Mouse (Mus musculus): ENCODE data around the gene Orc1.

The Orc1 gene

DNA sequence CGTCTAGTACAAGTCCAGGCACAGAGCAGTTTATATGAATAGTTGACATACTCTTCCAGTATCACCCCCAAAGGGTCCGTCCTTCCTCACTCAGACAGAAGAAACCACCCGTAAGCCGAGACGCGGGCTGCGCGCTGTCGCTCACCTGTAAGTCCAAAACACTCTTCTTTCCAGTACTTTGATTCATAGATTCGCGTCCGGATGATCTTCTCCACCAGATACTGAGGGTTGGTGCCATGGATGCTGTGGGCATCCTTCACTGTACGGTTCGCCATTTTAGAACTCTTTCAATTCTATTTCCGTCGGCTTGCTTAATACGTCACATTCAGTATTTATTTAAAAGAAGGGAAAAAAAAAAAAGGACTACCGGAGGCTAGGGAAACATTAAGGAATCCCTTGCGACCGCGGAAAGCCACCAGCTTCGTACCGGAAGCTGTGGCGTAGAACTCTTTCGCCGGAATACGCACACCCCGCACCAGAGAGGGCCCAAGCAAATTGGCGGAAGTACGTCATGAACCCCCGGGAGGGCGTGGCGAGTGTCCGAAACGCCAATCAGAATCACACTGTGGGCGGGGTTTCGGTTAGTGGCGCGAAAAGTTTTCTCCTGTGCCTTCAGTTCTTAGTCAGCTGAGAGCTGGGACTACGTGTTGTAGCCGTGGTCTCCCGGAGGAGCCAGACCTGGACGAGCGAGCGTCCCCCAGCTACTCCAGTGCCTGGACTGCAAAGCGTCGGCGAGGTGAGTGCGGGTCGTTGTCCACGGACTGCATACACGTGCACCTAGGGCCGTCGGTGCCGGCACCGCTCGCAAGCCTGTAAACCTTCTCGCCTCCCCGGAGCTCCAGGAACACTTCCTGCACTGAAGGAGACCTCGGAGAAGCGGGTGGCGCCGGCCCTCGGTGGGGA is at the start of gene Orc1, which contains the start of gene Prpf38a:
TSS of gene Orc1 (plus strand) at position 584 of the 903 bp plus-strand sequence.
TSS of gene Prpf38a (minus strand) at position 497 of the 903 bp plus-strand sequence.
- DNase-seq = peak; percentile 98

- DNase-seq = no peak
These were observed 39.5 kb upstream of the Orc1 start for GRCm38 (mm10) chr4:108539701-108540100.

- no peak for DNase-seq
These were observed 14.2 kb upstream of the Orc1 start for GRCm38 (mm10) chr4:108565026-108565425.

- no peak for DNase-seq
These were observed 6.6 kb upstream of the Orc1 start for GRCm38 (mm10) chr4:108572644-108573043.

- DNase-seq = no peak
These were observed 654 bp downstream of the Orc1 start for GRCm38 (mm10) chr4:108579743-108580411.

DNA sequence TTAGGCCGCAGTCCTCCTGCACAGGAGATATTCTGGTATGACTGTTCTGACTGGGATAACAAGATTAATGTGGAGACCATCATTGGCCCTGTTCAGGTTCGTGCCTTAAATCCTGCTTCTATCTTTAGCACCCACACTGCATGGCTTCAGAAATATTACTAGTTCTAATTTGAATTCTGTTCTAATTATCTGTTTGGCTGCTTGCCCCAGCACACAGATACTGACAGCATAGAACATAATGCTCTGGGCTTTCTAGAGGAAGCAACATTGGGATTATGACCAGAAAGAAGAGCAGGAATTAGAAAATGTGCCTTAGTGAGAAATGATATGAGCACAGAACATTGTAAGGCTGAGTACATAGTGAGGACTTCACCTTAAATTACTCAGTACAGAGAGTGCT is 14.2 kb downstream of the Orc1 start:
- no peak for DNase-seq

DNA sequence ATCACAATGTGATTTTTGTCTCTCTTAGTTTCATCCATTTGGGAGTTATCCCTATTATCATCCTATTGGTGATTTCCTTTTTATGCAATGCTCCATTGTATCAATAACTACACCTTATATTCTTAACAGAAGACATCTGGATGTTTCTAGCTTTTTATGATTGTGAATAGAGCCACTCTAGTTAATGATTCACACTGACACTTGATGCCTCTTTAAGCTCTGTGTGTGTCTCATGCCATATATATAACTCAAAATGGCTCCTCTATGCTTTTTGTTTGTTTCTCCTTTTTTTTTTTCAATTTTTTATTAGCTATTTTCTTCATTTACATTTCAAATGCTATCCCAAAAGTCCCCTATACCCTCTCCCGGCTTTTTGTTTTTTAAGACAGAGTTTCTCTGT is 16.6 kb downstream of the Orc1 start:
- DNase-seq = no peak

- DNase-seq = no peak
These were observed 19.1 kb downstream of the Orc1 start for GRCm38 (mm10) chr4:108598306-108598705.

GRCm38 (mm10) chr4:108601870-108602269 is 22.6 kb downstream of the Orc1 start:
- no peak for DNase-seq

DNA sequence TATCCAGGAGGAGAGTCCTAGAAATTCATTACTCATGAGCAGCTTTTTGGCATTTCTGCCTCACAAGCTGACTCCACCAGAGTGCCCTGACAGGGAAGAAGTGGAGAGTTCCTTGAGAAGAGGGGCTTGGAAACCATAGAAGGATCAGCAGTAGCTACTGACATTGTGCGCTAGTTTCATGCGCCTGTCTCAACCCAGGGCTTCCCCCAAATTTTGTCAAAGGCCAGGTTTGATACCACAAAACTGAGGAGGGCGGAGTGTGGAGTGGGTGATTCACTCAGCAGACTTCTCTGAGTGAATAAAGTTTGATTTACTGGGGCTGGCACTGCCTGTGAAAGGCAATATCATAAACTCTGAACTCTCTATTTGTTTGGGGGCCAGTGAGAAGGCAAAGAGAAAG is 29.4 kb downstream of the Orc1 start:
- DNase-seq = no peak

DNA sequence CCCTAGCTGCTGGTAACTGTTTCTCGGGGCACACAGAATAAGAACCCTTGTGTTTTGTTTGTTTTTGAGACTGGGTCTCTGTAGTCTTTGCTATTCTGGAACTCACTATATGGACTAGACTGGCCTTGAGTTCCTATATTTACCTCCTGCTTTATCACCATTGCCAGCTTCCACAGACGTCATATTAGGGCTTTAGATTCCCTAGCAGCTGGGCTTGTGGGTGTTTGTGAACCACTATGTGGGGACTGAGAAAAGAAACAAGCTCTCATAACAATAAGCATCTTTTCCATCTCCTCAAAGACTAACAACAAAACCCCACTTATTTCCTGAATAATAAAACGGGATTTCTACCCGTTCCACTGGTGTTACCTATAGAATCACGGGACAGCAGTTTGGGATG is 31.7 kb downstream of the Orc1 start:
- DNase-seq = no peak

DNA sequence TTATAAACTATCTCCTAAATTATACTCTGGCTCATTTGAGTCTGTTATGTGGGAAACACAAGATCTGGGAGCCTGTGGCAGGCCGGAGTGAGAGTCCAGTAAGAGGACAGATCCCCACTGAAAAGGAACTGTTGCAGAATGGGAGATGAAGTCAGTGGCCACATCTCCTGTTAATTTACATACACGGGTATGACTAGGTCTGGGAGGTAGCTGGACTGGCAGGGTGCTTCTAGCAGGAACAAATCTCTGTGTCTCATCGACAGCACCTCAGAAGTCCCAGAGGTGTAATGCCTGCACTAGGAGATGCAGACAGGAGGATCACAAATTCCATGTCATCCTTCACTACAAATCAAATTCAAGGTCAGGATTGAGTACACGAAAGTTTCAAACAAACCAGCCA is 39.4 kb downstream of the Orc1 start:
- DNase-seq = no peak

DNA sequence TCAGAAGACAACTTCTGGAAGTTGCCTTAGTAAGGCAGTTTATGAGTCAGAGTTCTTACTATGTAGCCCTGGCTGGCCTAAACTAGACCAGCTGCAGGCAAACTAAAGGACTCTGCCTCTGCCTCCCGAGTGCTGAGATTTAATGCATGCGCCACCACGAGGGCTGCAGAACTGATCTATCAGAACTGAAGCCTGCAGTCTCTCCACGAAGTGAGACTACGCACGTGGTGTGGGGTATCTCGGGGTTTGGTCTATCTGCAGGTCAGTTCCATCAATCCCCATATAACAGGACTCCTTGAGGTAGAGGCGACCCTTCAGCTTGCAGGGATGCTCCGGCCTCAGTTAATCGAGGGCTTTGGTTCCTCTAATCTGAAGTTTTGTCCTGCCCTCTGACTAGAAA is 39.9 kb downstream of the Orc1 start:
- peak; percentile 26 for DNase-seq

DNA sequence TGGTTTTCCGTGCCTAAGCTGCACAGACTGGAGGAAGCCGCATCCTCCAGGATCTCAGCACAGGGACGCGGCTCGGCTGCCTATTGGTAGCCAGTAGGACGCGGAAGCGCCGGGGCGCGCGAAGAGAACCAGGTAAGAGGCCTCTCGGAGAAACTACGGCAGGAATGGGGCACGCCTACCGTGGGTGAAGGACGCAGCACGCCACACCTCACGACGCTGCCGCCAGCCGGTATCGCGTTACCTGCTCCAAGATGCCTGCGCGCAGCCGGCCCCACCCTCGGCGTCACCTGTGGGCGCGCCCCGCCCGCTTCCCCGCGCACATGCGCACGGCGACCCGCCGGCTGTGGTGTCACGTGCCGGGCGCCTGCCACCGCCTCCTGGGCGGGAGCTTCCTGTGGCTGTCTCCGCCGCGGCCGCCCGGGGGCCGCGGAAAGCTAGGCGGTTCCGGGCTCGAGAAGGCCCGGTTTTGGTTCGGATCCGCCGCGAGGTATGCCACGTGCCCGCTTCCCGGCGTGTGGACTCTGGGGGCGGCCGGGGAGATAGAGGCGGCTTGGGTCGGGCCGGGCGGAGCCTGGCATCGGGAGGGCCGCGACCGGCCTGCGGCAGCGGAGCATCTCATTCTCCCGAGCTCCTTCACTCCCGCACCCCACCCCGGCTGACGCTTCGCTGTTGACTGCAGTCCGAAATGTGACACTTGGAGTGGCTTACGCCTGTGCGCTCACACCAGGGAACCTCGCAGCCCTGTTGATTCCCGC is 40.5 kb downstream of the Orc1 start, which contains the start of gene Cc2d1b:
TSS of gene Cc2d1b (plus strand) at position 354 of the 755 bp plus-strand sequence.
- DNase-seq = peak; percentile 94

GRCm38 (mm10) chr4:108620536-108620935 is 41.3 kb downstream of the Orc1 start:
- peak; percentile 10 for DNase-seq

GRCm38 (mm10) chr4:108621504-108621903 is 42.3 kb downstream of the Orc1 start:
- DNase-seq = peak; percentile 33

DNA sequence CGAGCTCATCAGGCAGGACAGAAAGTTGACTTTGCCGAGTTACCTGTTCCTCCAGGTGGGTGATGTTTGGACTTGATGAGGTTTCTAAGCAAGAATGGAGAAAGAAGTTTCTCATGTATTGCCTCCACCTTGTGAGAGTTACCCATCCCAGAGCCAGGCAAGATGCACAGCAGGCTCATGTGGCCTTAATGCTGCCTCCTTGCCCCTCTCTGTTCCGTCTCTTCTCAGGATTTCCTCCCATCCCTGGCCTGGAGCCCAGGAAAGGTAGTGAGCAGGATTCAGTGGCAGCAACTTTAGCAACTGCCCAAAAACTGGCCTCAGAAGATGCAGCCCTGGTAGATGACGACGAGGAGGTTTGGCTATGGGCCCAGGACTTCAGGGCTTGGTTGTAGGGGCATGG is 47.8 kb downstream of the Orc1 start:
- no peak for DNase-seq

DNA sequence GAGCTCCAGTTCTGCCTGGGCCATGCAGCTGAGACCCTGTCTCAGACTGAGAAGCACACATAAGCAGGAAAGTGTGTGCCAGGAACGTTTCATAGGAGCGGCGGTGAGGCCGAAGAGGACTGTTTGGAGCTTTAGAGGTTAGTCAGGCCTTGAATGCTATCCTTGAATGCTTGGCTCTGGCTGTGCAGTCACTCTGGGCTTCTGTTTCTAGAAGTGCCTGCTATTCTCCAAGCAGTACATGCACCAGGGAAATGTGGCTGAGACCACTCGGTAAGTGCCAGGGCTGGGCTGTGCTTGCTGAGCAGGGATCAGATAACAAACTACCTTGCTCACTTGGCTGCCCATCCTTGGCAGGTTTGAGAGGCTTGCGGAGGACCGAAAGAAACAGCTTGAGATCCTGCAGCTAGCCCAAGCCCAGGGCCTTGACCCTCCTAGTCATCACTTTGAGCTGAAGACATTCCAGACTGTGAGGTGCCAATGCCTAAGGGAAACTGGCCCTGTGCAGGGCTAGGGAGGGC is 50.2 kb downstream of the Orc1 start:
- no peak for DNase-seq

DNA sequence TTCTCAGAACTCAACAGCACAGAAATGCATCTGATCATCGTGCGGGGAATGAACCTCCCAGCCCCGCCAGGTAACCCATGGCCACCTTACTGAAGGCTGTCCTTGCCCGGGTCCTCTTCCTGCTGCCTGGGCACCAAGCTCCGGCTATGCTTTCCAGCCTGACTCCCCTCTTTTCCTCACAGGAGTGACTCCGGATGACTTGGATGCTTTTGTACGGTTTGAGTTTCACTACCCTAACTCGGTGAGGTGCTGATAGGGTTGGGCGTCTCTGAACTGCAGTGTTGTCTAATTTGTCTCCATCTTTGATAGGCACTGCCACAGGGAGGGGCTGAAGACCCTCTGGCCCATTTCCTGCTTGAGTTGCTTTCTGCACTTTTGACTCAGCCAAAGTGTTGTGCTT is 50.9 kb downstream of the Orc1 start:
- DNase-seq = no peak

DNA sequence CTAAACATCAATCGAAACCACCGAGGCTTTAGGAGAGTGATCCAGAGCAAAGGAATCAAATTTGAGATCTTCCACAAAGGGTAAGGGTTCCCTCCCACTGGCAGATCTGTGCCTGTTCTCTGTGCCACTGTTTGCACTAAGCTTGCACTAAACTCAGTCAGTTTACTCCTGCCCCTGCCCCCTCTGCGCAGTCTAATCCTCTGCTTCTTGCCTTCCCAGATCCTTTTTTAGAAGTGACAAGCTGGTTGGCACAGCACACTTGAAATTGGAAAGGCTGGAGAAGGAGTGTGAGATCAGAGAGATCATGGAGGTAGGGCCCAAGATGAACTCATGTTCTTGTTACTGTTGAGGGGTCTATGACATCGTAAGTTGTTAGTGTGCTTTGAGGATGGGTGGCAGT is 52.4 kb downstream of the Orc1 start:
- no peak for DNase-seq

DNA sequence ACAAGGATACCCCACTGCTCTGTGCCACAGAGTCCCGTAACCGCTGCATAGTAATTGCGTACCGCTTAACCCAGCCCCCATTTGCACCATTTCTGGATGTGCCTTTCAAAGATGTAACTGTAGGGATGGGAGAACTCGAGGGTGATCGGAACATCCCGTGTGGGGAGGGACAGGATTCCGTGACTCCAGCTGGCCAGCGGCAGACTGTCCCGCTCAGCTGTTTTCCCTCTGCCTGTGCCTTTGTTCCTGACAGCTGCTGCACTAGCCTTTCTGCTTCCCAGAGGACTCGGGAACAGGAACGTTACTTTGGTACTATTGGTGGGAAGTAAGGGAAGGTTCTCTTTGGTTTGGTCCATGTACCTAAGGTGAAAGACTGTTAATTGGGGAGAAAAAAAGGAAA is 54.5 kb downstream of the Orc1 start:
- DNase-seq = no peak

DNA sequence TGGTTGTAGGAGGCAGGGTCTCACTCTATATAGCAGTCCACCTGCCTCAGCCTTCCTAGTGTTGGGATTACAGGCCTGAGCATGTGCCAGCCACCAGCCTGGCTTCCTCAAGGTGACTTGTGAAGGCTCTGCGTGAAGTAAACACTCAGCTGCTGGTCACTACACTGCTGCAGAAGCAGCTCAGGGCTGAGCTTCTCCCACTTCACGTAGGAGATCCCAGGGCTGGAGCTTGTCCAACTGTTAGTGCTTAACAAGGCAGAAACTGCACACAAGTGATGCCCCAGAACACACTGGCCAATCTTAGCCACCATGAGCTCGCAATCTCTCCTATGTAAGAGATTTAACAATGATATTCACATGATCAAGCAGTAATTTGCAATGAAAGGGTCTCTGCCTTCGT is 55.5 kb downstream of the Orc1 start:
- no peak for DNase-seq

- no peak for DNase-seq
These were observed 55.9 kb downstream of the Orc1 start for GRCm38 (mm10) chr4:108635101-108635500.
